Mouse (Mus musculus): ENCODE results near the gene Spock1. TPM values are rescaled to one million over a fixed set of nuclear protein-coding genes. Genes with fewer than 3 reads are reported as not detected.
A peak's percentile ranks its signal among the peaks of the same experiment; 100 is the strongest.

Spock1 gene
- polyA plus RNA-seq, 1 experiment from 2014 or later, result 12.0 TPM

- Histone ChIP-seq H3K36me3 (no peaks in the 10 kb centered on the region), H3K4me1 (peaks cover 14% of the 10 kb centered on the region), H3K4me3 (no peak overlapping the region), H3K4me2 (no peak overlapping the region), H3K9me3 (no peaks in the 10 kb centered on the region), H3K9ac (peak overlapping the region; percentile 32; the same call in 1 of the 2 replicates), H3K27ac (0 out of 2 replicates have a peak overlapping the region, but pooled peaks have one; percentile 16), H3K27me3 (no peaks in the 10 kb centered on the region)
- 0 out of 2 replicates have a peak, but pooled peaks have one; percentile 20 for ATAC-seq (ENCODE audit: insufficient number of reproducible peaks, insufficient read depth, low FRiP score, low TSS enrichment, low read depth)
- WGBS, result 27% methylated on average over 10 of the region's 10 CpGs
These were observed 319.4 kb downstream of the Spock1 start for GRCm38 (mm10) chr13:57588558-57589273.

- Histone ChIP-seq H3K4me3 (no peak overlapping the region), H3K27ac (no peak overlapping the region), H3K36me3 (no peaks in the 10 kb centered on the region), H3K4me1 (peaks cover 14% of the 10 kb centered on the region), H3K9me3 (no peaks in the 10 kb centered on the region), H3K9ac (no peak overlapping the region), H3K27me3 (no peaks in the 10 kb centered on the region), H3K4me2 (no peak overlapping the region)
- 53% methylated on average over 3 of the region's 3 CpGs for WGBS
- no peak for ATAC-seq (ENCODE audit: insufficient number of reproducible peaks, insufficient read depth, low FRiP score, low TSS enrichment, low read depth)
These were observed 323.0 kb downstream of the Spock1 start for GRCm38 (mm10) chr13:57585131-57585530.

- Histone ChIP-seq H3K4me1 (peaks cover 3% of the 10 kb centered on the region; the same call in 1 of the 2 replicates), H3K36me3 (no peaks in the 10 kb centered on the region), H3K9ac (no peak overlapping the region), H3K27ac (no peak overlapping the region), H3K27me3 (no peaks in the 10 kb centered on the region), H3K9me3 (no peaks in the 10 kb centered on the region), H3K4me2 (no peak overlapping the region), H3K4me3 (no peak overlapping the region)
- WGBS, result 76% methylated on average over 12 of the region's 12 CpGs
- ATAC-seq (ENCODE audit: insufficient number of reproducible peaks, insufficient read depth, low FRiP score, low TSS enrichment, low read depth), result no peak
These were observed 325.7 kb downstream of the Spock1 start for GRCm38 (mm10) chr13:57582314-57582976.

- Histone ChIP-seq H3K9ac (no peak overlapping the region), H3K9me3 (no peaks in the 10 kb centered on the region), H3K4me3 (no peak overlapping the region), H3K27ac (no peak overlapping the region), H3K27me3 (no peaks in the 10 kb centered on the region), H3K4me1 (no peaks in the 10 kb centered on the region), H3K36me3 (no peaks in the 10 kb centered on the region), H3K4me2 (no peak overlapping the region)
- 85% methylated on average over 5 of the region's 5 CpGs for WGBS
- ATAC-seq (ENCODE audit: insufficient number of reproducible peaks, insufficient read depth, low FRiP score, low TSS enrichment, low read depth), result no peak
These were observed 330.4 kb downstream of the Spock1 start for GRCm38 (mm10) chr13:57577541-57578244.

- Histone ChIP-seq H3K9ac (no peak overlapping the region), H3K9me3 (no peaks in the 10 kb centered on the region), H3K36me3 (no peaks in the 10 kb centered on the region), H3K4me3 (no peak overlapping the region), H3K4me2 (no peak overlapping the region), H3K4me1 (no peaks in the 10 kb centered on the region), H3K27me3 (no peaks in the 10 kb centered on the region), H3K27ac (no peak overlapping the region)
- no peak for ATAC-seq (ENCODE audit: insufficient number of reproducible peaks, insufficient read depth, low FRiP score, low TSS enrichment, low read depth)
- WGBS, result 26% methylated on average over 4 of the region's 4 CpGs
These were observed 334.6 kb downstream of the Spock1 start for GRCm38 (mm10) chr13:57573501-57573900.

GRCm38 (mm10) chr13:57568404-57568803 lies 339.7 kb downstream of the Spock1 start:
- 90% methylated on average over 8 of the region's 8 CpGs for WGBS
- H3K27me3 ChIP-seq, result no peaks in the 10 kb centered on the region
- H3K4me2 ChIP-seq, result no peak overlapping the region
- no peaks in the 10 kb centered on the region for H3K36me3 ChIP-seq
- no peak overlapping the region for H3K4me3 ChIP-seq
- H3K27ac ChIP-seq, result no peak overlapping the region
- H3K9me3 ChIP-seq, result no peaks in the 10 kb centered on the region
- no peaks in the 10 kb centered on the region for H3K4me1 ChIP-seq
- H3K9ac ChIP-seq, result no peak overlapping the region
- ATAC-seq (ENCODE audit: insufficient number of reproducible peaks, insufficient read depth, low FRiP score, low TSS enrichment, low read depth), result no peak

- Histone ChIP-seq H3K27me3 (no peaks in the 10 kb centered on the region), H3K9ac (no peak overlapping the region), H3K4me2 (no peak overlapping the region), H3K4me1 (no peaks in the 10 kb centered on the region), H3K27ac (no peak overlapping the region), H3K4me3 (no peak overlapping the region), H3K9me3 (no peaks in the 10 kb centered on the region), H3K36me3 (no peaks in the 10 kb centered on the region)
- no peak for ATAC-seq (ENCODE audit: insufficient number of reproducible peaks, insufficient read depth, low FRiP score, low TSS enrichment, low read depth)
- 43% methylated on average over 4 of the region's 4 CpGs for WGBS
These were observed 352.9 kb downstream of the Spock1 start for GRCm38 (mm10) chr13:57555186-57555585.

GRCm38 (mm10) chr13:57549743-57550142 lies 358.4 kb downstream of the Spock1 start:
- H3K4me2 ChIP-seq, result no peak overlapping the region
- ATAC-seq (ENCODE audit: insufficient number of reproducible peaks, insufficient read depth, low FRiP score, low TSS enrichment, low read depth), result no peak
- no peak overlapping the region for H3K27ac ChIP-seq
- no peaks in the 10 kb centered on the region for H3K27me3 ChIP-seq
- H3K9ac ChIP-seq, result no peak overlapping the region
- 21% methylated on average over 5 of the region's 5 CpGs for WGBS
- no peak overlapping the region for H3K4me3 ChIP-seq
- H3K9me3 ChIP-seq, result no peaks in the 10 kb centered on the region
- no peaks in the 10 kb centered on the region for H3K36me3 ChIP-seq
- peaks cover 14% of the 10 kb centered on the region for H3K4me1 ChIP-seq

- Histone ChIP-seq H3K36me3 (no peaks in the 10 kb centered on the region), H3K4me1 (peaks cover 16% of the 10 kb centered on the region), H3K27ac (no peak overlapping the region), H3K27me3 (no peaks in the 10 kb centered on the region), H3K9ac (no peak overlapping the region), H3K9me3 (no peaks in the 10 kb centered on the region), H3K4me3 (no peak overlapping the region), H3K4me2 (no peak overlapping the region)
- ATAC-seq (ENCODE audit: insufficient number of reproducible peaks, insufficient read depth, low FRiP score, low TSS enrichment, low read depth), result no peak
- WGBS, result 69% methylated on average over 8 of the region's 8 CpGs
These were observed 371.1 kb downstream of the Spock1 start for GRCm38 (mm10) chr13:57536988-57537547.

GRCm38 (mm10) chr13:57534325-57534724 lies 373.8 kb downstream of the Spock1 start:
- Histone ChIP-seq H3K36me3 (no peaks in the 10 kb centered on the region), H3K4me1 (no peaks in the 10 kb centered on the region), H3K4me2 (no peak overlapping the region), H3K9ac (no peak overlapping the region), H3K4me3 (no peak overlapping the region), H3K27me3 (no peaks in the 10 kb centered on the region), H3K9me3 (no peaks in the 10 kb centered on the region), H3K27ac (no peak overlapping the region)
- 86% methylated on average over 7 of the region's 7 CpGs for WGBS
- no peak for ATAC-seq (ENCODE audit: insufficient number of reproducible peaks, insufficient read depth, low FRiP score, low TSS enrichment, low read depth)

GRCm38 (mm10) chr13:57525946-57526345 lies 382.2 kb downstream of the Spock1 start:
- H3K36me3 ChIP-seq, result no peaks in the 10 kb centered on the region
- no peak overlapping the region for H3K9ac ChIP-seq
- no peak overlapping the region for H3K4me3 ChIP-seq
- peaks cover 10% of the 10 kb centered on the region; the same call in 1 of the 2 replicates for H3K4me1 ChIP-seq
- H3K4me2 ChIP-seq, result no peak overlapping the region
- no peaks in the 10 kb centered on the region for H3K27me3 ChIP-seq
- no peaks in the 10 kb centered on the region for H3K9me3 ChIP-seq
- no peak overlapping the region for H3K27ac ChIP-seq
- ATAC-seq (ENCODE audit: insufficient number of reproducible peaks, insufficient read depth, low FRiP score, low TSS enrichment, low read depth), result no peak

All from embryonic facial prominence, embryonic 13.5 days (tissue).